Mouse (Mus musculus) CD8-positive naive resting alpha-beta T cell, adult 2 months (primary cell): ENCODE measurements around the gene Lrrc28.

Experiments
- DNase-seq, 2 experiments: peaks; one replicate each; pipeline ENCODE4 v3.0.0; 2022; ENCODE audit warnings: low read depth in 2 of 2, low spot score in 2 of 2

Lrrc28 gene

DNA sequence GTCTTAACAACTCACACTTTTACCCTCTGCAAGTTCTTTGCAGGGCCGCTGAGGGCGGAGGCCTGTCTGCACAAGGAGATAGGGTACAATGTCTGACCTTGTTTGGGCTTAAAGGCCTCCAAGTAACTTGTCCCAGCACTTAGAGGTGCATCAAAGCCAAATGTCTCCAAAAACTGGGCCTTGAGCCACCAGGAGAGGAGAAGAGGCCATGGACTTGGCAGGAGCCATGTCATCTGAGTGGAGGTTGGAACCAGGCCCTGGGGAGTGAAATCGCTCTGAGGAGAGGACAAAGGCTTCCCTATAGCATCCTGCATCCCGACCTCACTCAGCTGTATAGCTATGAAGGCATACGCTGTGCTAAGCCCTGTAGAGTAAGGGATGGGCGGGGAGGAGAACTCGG lies 145.6 kb downstream of the Lrrc28 start:
- DNase-seq = no peak

DNA sequence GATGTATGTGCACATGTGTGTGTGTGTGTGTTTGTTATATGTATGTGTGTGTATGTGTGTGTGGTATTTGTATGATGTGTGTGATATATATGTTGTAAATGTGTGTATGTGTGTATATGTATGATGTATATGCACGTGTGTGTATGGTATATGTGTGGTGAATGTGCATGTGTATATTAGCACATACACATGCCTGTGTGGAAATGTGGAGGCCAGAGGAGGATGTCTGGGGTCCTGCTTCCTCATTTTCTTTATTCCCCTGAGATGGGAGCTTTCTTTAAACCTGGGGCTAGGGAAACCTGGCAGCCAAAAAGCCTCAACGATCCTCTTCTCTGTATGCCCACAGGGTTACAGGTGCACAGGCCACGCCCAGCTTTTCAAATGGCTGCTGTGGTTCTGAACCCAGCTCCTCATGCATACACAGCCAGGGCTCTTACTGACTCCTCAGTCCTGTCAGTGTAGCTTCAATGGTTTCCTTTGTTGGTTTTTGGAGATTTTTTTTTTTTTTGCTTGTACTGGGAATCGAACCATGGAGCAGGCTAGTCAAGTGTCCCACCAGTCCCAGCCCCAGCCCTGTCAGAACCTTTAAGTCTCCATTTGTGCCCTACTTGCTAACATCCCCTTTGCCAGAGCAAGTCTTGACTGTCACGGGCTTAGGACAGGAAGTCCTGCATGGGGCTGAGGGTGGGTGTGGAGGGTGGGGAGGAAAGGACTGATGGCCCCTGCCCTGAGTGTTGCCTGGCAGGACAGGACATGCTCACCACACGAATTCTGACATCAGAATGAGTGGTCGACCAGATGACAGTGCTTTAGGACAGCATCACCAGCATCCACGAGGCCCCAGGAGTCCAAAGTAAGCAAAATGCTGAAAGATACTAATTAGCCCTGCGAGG lies 151.0 kb downstream of the Lrrc28 start:
- no peak for DNase-seq

DNA sequence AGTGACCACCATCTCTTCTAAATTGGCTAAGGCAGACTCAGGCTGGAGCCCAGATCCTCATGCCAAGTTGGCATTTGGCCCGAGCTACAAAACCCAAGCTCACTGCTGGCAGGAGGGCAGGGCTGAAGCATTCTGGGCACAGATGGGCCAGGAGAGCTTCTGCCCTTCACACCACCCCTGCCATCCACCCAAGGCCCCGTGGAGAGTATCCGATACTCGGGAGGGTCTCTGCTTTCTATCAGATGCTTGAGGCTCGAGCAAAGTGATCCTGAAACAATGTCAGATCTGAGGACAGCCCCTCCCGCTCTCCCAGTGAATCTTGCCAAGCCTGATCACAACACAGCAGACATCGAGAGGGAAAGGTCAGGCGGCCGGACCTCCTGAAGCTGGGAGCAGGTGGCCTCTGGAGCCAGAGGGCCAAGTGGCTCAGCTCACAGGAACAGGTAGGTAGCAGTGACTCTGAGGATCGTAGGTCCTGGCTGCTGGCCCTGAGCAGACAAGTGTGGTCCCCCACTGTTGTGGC lies 157.1 kb downstream of the Lrrc28 start:
- no peak for DNase-seq

DNA sequence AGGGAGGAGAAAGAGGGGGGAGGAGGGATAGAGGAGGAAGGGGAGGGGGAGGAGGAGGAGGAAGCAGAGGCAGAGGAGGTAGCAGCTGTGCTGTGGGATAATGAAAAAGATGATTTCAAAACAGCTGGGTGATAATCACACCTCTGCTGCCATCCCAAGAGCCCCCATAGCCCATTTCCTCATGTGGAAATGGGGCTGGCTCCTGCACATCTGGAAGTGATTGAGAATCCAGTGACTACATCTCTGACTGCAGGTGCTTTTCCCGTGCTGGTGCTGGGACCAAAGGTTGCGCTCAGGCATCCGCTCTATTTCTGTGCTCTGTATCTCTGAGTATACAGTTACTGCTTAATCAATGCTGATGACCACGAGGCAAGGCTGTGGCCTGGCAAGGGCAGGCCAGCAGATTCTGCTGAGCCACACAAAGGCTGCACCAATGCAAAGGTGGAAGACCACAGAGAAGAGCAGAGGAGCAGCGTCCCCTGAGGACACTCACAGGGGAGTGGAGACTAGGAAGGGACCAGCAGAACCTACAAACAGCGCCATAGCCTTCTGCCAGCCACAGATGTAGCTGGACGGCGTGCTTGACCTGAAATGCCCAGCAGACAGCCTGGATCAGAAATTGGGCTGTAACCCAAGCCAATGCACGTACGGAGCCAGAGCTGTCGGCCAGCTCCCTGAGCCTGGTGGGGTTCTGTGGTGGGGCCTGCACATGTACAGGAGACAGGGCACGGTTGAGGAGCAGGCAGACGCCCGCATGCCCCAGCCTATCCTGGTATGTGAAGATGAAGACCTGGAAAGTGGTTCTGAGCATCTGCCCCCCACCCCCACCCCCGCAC lies 157.9 kb downstream of the Lrrc28 start:
- no peak for DNase-seq

DNA sequence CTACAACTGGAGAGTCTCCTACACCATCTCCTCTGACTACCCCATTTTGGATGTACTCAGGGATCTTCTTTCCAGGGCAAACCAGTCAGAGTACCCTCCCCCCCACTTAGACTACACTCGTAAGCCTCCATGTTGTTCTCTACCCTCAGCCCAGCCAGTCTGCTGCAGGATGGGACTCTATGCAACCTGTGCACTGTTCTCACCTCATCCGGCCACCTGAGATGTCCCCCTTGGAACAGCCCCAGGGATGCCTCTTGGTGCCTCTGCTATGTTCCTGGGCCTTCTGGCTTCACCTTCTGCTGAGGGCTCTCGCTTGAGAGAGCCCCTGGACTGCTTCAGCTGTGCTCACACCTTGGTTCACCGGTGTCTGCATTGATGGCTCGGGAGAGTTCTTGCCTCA lies 158.7 kb downstream of the Lrrc28 start:
- DNase-seq = no peak

DNA sequence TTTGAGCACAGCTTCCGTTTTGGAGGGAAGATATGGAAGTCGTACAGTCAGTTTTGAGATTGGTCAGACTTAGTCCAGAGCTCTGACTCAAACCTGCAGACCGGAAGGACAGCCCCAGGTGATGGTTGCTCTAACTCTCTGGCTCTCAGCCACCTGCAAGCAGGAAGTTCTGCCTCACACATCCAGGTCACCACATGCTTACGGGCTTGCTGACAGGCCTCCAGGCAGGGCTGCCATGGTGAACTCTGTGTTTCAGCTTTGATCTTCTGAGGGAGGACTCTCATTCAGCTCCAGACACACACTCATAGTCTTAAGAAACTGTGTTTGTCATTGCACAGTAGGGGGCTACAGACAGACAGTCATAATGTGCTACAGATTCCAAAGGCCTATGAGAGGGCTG lies 161.4 kb downstream of the Lrrc28 start:
- DNase-seq = no peak

DNA sequence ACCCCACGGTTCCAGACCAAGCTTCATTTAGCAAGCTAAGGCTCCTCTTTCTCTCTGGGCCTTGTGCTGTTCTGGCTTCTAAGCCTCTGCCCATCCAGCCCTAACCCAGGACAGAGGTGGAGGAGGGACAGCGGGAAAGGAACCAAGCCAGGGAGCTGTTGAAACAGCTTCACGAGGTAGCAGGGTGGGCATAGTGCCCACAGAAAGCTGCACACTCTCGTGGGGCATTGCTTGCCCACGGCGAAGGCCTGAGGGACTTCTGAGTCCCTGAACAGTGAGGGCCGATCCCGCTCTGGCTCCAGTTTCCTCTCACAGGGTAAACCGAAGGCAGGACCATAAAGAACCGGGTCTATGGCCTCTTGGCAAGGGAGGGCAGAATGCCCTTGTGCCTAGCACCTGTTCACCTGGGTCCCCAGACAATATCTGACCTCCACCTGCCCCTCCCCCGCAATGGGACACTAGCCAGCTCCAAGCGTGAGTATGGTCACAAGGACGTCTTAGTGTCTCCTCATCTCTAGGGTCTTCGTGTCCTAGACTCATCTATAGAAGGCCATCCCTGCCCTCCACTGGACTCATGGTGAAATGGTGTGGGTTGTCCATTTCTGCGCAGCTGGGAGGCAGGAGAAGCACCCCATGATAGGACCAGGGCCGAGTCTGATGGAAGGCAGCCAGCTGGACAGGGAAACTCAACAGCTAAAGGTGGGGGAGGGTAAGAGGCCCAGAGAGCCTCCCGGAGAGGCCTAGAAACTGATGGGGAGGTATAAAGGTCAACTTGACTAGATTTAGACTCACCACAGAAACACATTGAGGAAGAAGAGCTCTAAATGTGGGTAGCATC lies 165.3 kb downstream of the Lrrc28 start:
- no peak for DNase-seq

DNA sequence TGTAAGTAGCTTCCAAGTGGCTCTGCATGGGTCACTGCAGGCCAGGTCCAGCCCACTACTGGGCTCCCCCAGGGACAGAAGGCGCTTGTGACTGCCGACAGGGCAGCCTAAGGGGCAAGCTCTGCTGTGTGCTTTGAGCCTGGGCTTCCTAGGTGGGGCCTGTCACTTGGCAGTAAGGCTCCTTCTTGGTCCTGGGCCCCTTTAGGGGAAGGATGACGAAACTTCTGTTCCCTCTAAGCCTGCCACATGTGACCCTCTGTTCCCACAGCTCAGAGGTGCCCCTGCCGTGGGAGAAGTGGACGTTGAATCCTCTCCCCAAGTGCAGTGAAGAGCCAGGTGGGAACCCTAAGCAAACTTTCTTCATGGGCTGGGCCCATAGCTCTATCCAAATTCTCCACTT lies 165.9 kb downstream of the Lrrc28 start:
- DNase-seq = no peak

DNA sequence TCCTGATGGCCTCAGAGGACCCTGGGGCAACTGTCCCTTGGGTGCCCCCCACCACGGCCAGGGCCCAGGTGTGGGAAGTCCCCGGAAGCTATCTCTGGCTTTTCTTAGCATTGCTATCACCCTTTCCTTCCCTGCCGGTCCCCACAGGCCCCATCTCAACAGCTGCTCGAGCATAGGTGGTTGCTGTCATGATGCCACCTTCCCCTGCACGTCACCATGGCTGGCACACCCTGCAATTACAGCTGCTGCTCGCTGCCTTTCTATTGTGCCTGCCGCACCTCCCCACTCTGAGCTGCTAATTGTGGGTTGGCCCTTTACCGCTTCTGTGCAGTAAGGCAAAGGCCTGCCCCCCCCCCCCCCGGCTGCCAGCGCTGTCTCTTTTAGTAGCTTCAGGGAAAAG lies 167.1 kb downstream of the Lrrc28 start:
- no peak for DNase-seq

DNA sequence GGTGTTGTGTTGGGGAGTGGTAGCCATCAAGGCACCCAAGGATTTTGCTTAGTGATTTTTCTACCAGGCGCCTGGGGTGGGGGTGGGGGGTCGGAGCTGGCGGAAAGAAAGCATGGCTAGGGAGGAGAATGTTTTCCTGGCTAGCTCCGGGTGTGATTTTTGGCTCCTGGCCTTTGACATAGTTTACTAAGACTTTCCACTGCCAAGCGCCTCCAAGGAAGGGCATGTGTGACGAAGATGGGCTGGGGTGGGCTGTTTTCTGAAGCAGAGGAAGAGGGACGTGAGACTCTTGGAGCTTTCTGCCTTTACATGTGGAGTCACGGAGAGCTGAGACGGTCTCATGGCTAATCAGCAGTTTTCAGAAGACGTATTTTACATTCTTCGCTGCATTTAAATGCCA lies 173.8 kb downstream of the Lrrc28 start:
- no peak for DNase-seq

DNA sequence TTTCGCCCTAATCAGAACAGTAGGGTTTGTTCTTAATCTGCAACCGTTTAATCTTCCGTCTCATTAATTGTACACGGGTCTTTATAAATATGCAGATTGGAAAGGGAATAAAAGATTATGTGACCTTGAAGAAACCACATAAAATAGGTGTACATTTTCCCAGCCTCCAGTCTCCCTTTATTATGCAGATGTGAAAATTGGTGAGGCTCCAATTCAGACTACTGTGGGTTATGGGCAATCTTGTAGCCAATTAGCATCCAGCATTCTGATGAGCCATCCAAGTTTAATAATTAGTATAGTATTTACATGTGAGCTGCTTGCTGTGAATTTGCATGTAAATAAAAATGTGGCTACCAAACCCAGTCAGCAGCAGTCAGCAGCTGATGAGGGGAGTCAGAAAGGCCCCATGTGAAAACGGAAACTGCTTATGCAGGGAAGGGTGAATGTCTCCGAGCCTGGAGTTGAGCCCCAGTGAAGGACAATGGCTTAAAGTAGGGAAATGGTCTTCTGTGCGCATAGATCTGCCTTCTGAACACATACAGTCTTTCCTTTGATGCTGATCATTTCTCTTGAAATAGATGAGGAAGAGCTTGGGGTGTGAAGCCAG lies 176.2 kb downstream of the Lrrc28 start:
- DNase-seq = no peak

DNA sequence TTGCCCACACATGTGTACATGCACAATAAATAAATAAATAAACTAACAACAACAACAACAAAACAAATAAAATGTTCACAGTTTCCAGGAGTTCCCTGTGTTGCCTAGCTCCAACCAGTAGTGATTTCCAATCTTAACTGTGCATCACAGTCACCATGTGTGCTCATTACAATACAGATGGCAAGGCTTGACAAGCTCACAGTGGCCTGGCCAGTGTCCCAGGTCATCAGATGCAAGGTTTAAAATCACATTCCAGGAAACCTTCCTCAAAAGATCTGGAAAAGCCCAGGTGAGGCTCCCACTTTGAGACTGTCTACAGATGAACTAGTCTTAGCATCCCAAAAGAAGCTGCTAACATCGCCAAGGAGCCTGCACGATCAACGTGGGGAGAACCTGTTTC lies 176.9 kb downstream of the Lrrc28 start:
- DNase-seq = no peak

DNA sequence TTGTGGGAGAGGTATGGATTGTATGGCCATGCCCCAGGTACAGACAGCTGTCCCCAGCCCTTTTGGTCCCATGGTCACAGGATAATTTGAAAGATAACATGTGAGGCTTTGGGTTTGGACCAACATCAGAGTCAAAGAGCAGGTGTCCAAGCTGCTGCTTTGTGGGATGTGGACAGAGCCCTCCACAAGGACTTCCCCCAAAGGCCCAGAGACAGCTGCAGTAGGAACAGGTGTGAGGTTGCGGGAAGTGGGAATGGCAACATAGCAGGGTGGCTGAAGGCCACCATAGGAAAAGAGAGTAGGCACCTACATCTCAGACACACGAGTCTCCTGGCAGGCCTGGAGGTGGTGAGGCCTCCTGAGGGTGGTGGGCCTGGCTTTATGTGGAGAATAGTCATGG lies 178.7 kb downstream of the Lrrc28 start:
- no peak for DNase-seq

DNA sequence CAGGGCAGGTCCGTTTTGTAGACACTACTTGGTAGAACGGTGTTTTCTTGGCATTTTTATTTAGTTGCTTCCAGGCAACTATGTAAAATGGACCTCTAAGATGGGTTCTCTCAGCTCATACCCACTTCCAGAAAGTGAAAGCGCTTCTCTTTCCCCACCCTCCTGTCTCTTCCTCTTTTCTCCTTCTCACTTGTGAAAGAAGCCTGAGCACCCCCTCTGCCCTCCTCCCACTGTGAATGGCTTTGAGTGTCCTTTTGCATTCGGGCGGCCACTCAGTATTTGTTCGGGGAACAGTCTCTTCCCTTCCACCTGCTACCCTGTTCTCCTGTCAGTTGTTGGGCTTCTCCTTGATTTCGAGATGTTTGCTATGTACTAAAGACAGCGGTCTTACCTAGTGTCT lies 180.4 kb downstream of the Lrrc28 start:
- no peak for DNase-seq

DNA sequence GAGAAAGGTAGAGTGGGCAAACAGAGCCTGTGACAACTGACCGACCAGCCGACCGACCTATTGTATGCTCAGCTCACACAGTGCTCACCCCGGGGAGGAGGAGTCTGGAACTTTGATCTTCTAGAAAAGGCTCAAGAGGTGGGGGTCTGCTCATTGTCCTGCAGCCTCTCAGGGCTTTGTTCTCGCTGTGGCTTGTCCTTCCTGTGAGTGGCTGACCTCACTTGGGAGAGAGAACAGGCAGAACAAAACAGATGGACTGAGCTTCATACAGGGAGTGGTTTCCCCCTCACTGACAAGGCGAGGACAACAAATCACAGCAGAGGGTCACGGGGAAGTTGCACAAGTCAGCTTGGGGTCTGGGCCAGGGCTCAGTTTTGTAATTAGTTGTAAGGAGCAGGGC lies 181.5 kb downstream of the Lrrc28 start:
- no peak for DNase-seq
